ENCODE assay signal across 21 mouse cellular contexts in the genomic region with DNA sequence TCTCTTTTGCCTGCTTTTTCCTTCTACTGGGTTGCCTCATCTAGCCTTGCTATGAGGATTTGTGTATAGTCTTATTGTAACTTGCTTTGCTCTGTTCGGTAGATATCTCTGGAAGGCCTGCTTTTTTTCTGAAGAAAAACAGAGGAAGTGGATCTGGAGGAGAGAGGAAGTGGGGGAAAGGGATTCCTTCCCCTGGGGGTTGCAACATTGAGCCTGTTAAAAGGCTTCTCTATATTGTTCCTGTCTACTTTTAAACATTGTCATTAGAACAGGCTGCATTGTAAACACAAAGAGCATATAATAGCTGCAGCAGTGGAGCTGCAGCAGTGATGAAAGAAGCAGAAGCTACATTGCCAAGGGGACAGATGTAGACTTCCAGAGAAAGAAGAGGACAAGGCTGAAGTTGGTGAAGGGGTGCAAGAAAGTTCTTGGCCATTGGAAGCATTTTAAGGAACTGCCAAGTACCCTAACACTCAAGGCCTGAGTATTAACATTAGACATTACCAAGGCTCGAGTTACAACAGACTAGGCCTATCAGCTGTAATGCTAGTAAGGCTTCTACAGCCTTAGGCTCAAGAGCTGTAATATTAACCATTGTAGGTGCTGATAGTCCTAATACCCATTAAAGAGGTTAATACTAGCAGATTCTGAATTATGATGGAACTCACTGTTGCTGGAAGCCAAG. TPM values are rescaled to one million over a fixed set of nuclear protein-coding genes. Genes with fewer than 3 reads are reported as not detected.
DNase-seq lines count a peak whose midpoint lies in the region; ATAC-seq and TF ChIP-seq lines count a peak whose summit lies in the region.
"Had no signal": no experiment of that assay in that cellular context is flagged by ENCODE, and none has a peak within 500 bp of the region (broad histone marks: within the 10 kb centered on the region; RNA-seq: fewer than 3 reads in every experiment).

No protein-coding gene starts in this region.

- H3K4me3 ChIP-seq in heart, adult 2 months = no peak overlapping the region
- no peak overlapping the region for H3K4me3 ChIP-seq in hindbrain, embryonic 16.5 days (ENCODE audit: low read length)
- H3K4me3 ChIP-seq in intestine, embryonic 15.5 days (replicated peaks) = no peak overlapping the region
- H3K4me3 ChIP-seq: embryonic facial prominence, embryonic 12.5 days; embryonic facial prominence, embryonic 15.5 days; gastrocnemius, adult 2 months; hindbrain, embryonic 12.5 days; hindbrain, embryonic 15.5 days had no signal

- H3K4me1 ChIP-seq in heart, adult 2 months (ENCODE audit: control insufficient read depth, insufficient read depth, low read length) = no peaks in the 10 kb centered on the region
- no peaks in the 10 kb centered on the region for H3K4me1 ChIP-seq in hindbrain, embryonic 16.5 days (ENCODE audit: control insufficient read depth, insufficient read depth, low read depth, low read length)
- H3K4me1 ChIP-seq in intestine, embryonic 15.5 days (replicated peaks) = no peaks in the 10 kb centered on the region
- H3K4me1 ChIP-seq: embryonic facial prominence, embryonic 12.5 days; embryonic facial prominence, embryonic 15.5 days; hindbrain, embryonic 12.5 days; hindbrain, embryonic 15.5 days had no signal

- WGBS in heart, adult 2 months = 45% methylated on average over 2 of the region's 2 CpGs
- WGBS in hindbrain, embryonic 16.5 days = 75% methylated on average over 2 of the region's 2 CpGs
- 55% methylated on average over 2 of the region's 2 CpGs for WGBS in intestine, embryonic 15.5 days

- no peaks in the 10 kb centered on the region for H3K79me2 ChIP-seq in heart, adult 2 months (replicated peaks; ENCODE audit: control insufficient read depth, insufficient read depth, low read length)

- TF ChIP-seq EP300 in heart, adult 2 months (IDR thresholded peaks at IDR 0.05; ENCODE audit: insufficient read depth, low read depth, low read length) = no peak

- TF ChIP-seq CTCF in heart, adult 2 months (IDR thresholded peaks at IDR 0.05) = no peak

- H3K27me3 ChIP-seq in heart, adult 2 months (ENCODE audit: control insufficient read depth, insufficient read depth, low read length) = no peaks in the 10 kb centered on the region
- H3K27me3 ChIP-seq in hindbrain, embryonic 16.5 days (replicated peaks; ENCODE audit: control insufficient read depth, insufficient read depth, low read length) = no peaks in the 10 kb centered on the region
- H3K27me3 ChIP-seq in intestine, embryonic 15.5 days (replicated peaks) = no peaks in the 10 kb centered on the region
- H3K27me3 ChIP-seq: embryonic facial prominence, embryonic 12.5 days; embryonic facial prominence, embryonic 15.5 days; hindbrain, embryonic 12.5 days; hindbrain, embryonic 15.5 days had no signal

- ATAC-seq in common myeloid progenitor, adult 5-6 weeks (replicated peaks; ENCODE audit: low read depth, poor library complexity, severe bottlenecking) = 0 out of 2 replicates have a peak, but pooled peaks have one; percentile 15
- peak; percentile 72 for ATAC-seq in megakaryocyte, adult 5-6 weeks (ENCODE audit: poor library complexity, severe bottlenecking)
- ATAC-seq in hindbrain, embryonic 16.5 days = no peak
- no peak for ATAC-seq in intestine, embryonic 15.5 days
- ATAC-seq: forebrain, embryonic 14.5 days; forebrain, postnatal 0 days; intestine, embryonic 16.5 days had no signal

- no peaks in the 10 kb centered on the region for H3K9me3 ChIP-seq in hindbrain, embryonic 16.5 days (ENCODE audit: control insufficient read depth, low read length)
- H3K9me3 ChIP-seq in intestine, embryonic 15.5 days = no peaks in the 10 kb centered on the region
- H3K9me3 ChIP-seq: embryonic facial prominence, embryonic 12.5 days; embryonic facial prominence, embryonic 15.5 days; hindbrain, embryonic 12.5 days; hindbrain, embryonic 15.5 days had no signal

- no peak overlapping the region for H3K9ac ChIP-seq in heart, adult 2 months (ENCODE audit: low read depth, low read length)
- H3K9ac ChIP-seq in hindbrain, embryonic 16.5 days (ENCODE audit: low read depth, low read length) = no peak overlapping the region
- no peak overlapping the region for H3K9ac ChIP-seq in intestine, embryonic 15.5 days
- H3K9ac ChIP-seq: embryonic facial prominence, embryonic 12.5 days; embryonic facial prominence, embryonic 15.5 days; forebrain, postnatal 0 days; hindbrain, embryonic 12.5 days; hindbrain, embryonic 15.5 days had no signal

- no peak overlapping the region for H3K4me2 ChIP-seq in hindbrain, embryonic 16.5 days (ENCODE audit: low read length)
- no peak overlapping the region for H3K4me2 ChIP-seq in intestine, embryonic 15.5 days (replicated peaks)
- H3K4me2 ChIP-seq: embryonic facial prominence, embryonic 12.5 days; embryonic facial prominence, embryonic 15.5 days; heart, embryonic 11.5 days; hindbrain, embryonic 12.5 days; hindbrain, embryonic 15.5 days had no signal

- no peak for TF ChIP-seq POLR2A in heart, adult 2 months (IDR thresholded peaks at IDR 0.05; ENCODE audit: insufficient read depth, low read depth, low read length)

- no peaks in the 10 kb centered on the region for H3K36me3 ChIP-seq in heart, adult 2 months (ENCODE audit: control insufficient read depth, insufficient read depth, low read length)
- H3K36me3 ChIP-seq in hindbrain, embryonic 16.5 days (ENCODE audit: control insufficient read depth, insufficient read depth, low read length) = no peaks in the 10 kb centered on the region
- H3K36me3 ChIP-seq in intestine, embryonic 15.5 days = no peaks in the 10 kb centered on the region
- H3K36me3 ChIP-seq: embryonic facial prominence, embryonic 12.5 days; embryonic facial prominence, embryonic 15.5 days; hindbrain, embryonic 12.5 days; hindbrain, embryonic 15.5 days had no signal

- no peak overlapping the region for H3K27ac ChIP-seq in heart, adult 2 months
- no peak overlapping the region for H3K27ac ChIP-seq in hindbrain, embryonic 16.5 days (ENCODE audit: low read depth, low read length)
- H3K27ac ChIP-seq in intestine, embryonic 15.5 days = no peak overlapping the region
- H3K27ac ChIP-seq: embryonic facial prominence, embryonic 12.5 days; embryonic facial prominence, embryonic 15.5 days; gastrocnemius, adult 2 months; hindbrain, embryonic 12.5 days; hindbrain, embryonic 15.5 days had no signal

- peak; percentile 49 for DNase-seq in heart, adult 11 months
- no peak for DNase-seq in heart, adult 2 months
- DNase-seq: adrenal gland, adult 2 months; adrenal gland, postnatal 25 days; cerebellum, adult 18-20 months; cerebellum, adult 9-10 months; cerebellum, postnatal 14 days; forebrain, postnatal 0 days; gastrocnemius, adult 2 months; gastrocnemius, postnatal 14 days had no signal

- intact Hi-C loops in heart, adult 2 months (cut with DNase I) = no loop called here

RNA-seq across cellular contexts. Expression of a gene that starts 44.9 kb away (rescaled TPM):
- 1 to 10 TPM; 8.4 to 9.4 TPM for total RNA-seq in heart, adult 2 months (2021)
- 3.8 and 7.8 TPM in 2 replicates for polyA plus RNA-seq in heart, adult 2 months (2012; rRNA removed)
- total RNA-seq in common myeloid progenitor, adult 5-6 weeks (2017) = 5.7 and 5.8 TPM in 2 replicates
- 7.5 and 8.2 TPM in 2 replicates for total RNA-seq in megakaryocyte, adult 5-6 weeks (2015)
- 5.7 and 10.2 TPM in 2 replicates for total RNA-seq in megakaryocyte, adult 5-6 weeks (2017)
- 6.4 and 6.9 TPM in 2 replicates for polyA plus RNA-seq in hindbrain, embryonic 16.5 days (2015; fragmentation: Nextera tagmentation; extraction: Ambion mirVana)
- 6.3 and 7.6 TPM in 2 replicates for polyA plus RNA-seq in intestine, embryonic 15.5 days (2015; fragmentation: Nextera tagmentation; extraction: Ambion mirVana)

Comparison
In these comparisons a context has a peak if more than half of its experiments do, and no peak if none do; other contexts are left out.
1. ATAC-seq: peak in common myeloid progenitor, adult 5-6 weeks (single experiment) and megakaryocyte, adult 5-6 weeks (single experiment); none in hindbrain, embryonic 16.5 days (single experiment) and intestine, embryonic 15.5 days (single experiment).